In genomic region chr11:6520507-6521173, GRCm38 (mm10) we compare ENCODE assay signal across 8 mouse cellular contexts. TPM values are rescaled to one million over a fixed set of nuclear protein-coding genes. Genes with fewer than 3 reads are reported as not detected.
DNase-seq lines count a peak whose midpoint lies in the region; ATAC-seq and TF ChIP-seq lines count a peak whose summit lies in the region.

TSS of gene Myo1g (minus strand) at chr11:6520965.

- H3K27me3 ChIP-seq in MEL (ENCODE audit: control insufficient read depth in 1 of 2, insufficient read depth in 2 of 2, low read length in 2 of 2): no peaks in the 10 kb centered on the region
- no peaks in the 10 kb centered on the region for H3K27me3 ChIP-seq in liver, embryonic 11.5 days (replicated peaks; ENCODE audit: control insufficient read depth, insufficient read depth, low read length)

- H3K4me1 ChIP-seq in MEL (ENCODE audit: control insufficient read depth in 1 of 2, insufficient read depth in 2 of 2, low read length in 2 of 2): peaks cover 7 to 20% of the 10 kb centered on the region in 2 experiments; a peak in 3 of 4 replicates
- H3K4me1 ChIP-seq in liver, embryonic 11.5 days (replicated peaks; ENCODE audit: control insufficient read depth, insufficient read depth, low read length): peaks cover 3% of the 10 kb centered on the region; the same call in 1 of the 2 replicates

- TF ChIP-seq CTCF in MEL (IDR thresholded peaks at IDR 0.05 in 2 of 3, conservative IDR thresholded peaks at IDR 0.05 in 1 of 3; ENCODE audit: control insufficient read depth in 1 of 3, insufficient read depth in 1 of 3, low read depth in 2 of 3, low read length in 3 of 3, poor library complexity in 1 of 3, severe bottlenecking in 1 of 3): no peak

- peak within 1 kb of the TSS; percentile 49 to 63 for H3K4me3 ChIP-seq in MEL (ENCODE audit: control insufficient read depth in 1 of 2, insufficient read depth in 1 of 2, low read depth in 2 of 2, low read length in 2 of 2)
- H3K4me3 ChIP-seq in liver, embryonic 11.5 days (ENCODE audit: low read depth, low read length): peak within 1 kb of the TSS; percentile 3

- no peak for TF ChIP-seq RAD21 in MEL (IDR thresholded peaks at IDR 0.05; ENCODE audit: low read depth, low read length)

- H3K36me3 ChIP-seq in MEL (ENCODE audit: control insufficient read depth in 1 of 2, insufficient read depth in 2 of 2, low read length in 2 of 2): peaks cover 7 to 17% of the 10 kb centered on the region in 2 experiments; a peak in 3 of 4 replicates
- H3K36me3 ChIP-seq in liver, embryonic 11.5 days (ENCODE audit: control insufficient read depth, insufficient read depth, low read length): peaks cover 16% of the 10 kb centered on the region

- peak within 1 kb of the TSS; percentile 12 for H3K4me2 ChIP-seq in liver, embryonic 11.5 days

- peak; percentile 87 for DNase-seq in 416B (ENCODE audit: low read depth)
- peak; percentile 91 for DNase-seq in MEL (ENCODE audit: low read depth, low spot score)
- no peak for DNase-seq in liver, embryonic 11.5 days (ENCODE audit: low spot score)
- peak; percentile 75 to 76 for DNase-seq in natural killer cell, adult 2 months (ENCODE audit: low spot score in 2 of 2)
- DNase-seq in cerebellum, adult 9-11 months: no peak
- DNase-seq in adrenal gland, postnatal 10 days: no peak
- DNase-seq in left cerebral cortex, adult 11 months (ENCODE audit: low spot score): no peak
- DNase-seq in left cerebral cortex, postnatal 14 days (ENCODE audit: low spot score in 2 of 2): no peak

- peak; percentile 1 to 31; a peak in 1 of 4 replicates for TF ChIP-seq EP300 in MEL (IDR thresholded peaks at IDR 0.05; ENCODE audit: low read depth in 1 of 2, low read length in 2 of 2)

- WGBS in liver, embryonic 11.5 days: 46% methylated on average over 7 of the region's 7 CpGs

- TF ChIP-seq POLR2A in MEL (IDR thresholded peaks at IDR 0.05; ENCODE audit: control insufficient read depth in 1 of 2, insufficient read depth in 1 of 2, low read depth in 1 of 2, low read length in 2 of 2, poor library complexity in 1 of 2): peak; percentile 46 to 76; a peak in 1 of 4 replicates

- peak within 1 kb of the TSS; percentile 70 for H3K9ac ChIP-seq in MEL (ENCODE audit: control insufficient read depth, low read depth, low read length, poor library complexity, severe bottlenecking)
- H3K9ac ChIP-seq in liver, embryonic 11.5 days (ENCODE audit: low read depth, low read length): no peak within 1 kb of the TSS

- H3K9me3 ChIP-seq in MEL (replicated peaks; ENCODE audit: insufficient read depth, low read length): no peaks in the 10 kb centered on the region
- H3K9me3 ChIP-seq in liver, embryonic 11.5 days (ENCODE audit: control insufficient read depth, low read length): no peaks in the 10 kb centered on the region

- intact Hi-C loops in left cerebral cortex, postnatal 14 days (cut with DNase I): no loop called here

- no peak for ATAC-seq in liver, embryonic 11.5 days (replicated peaks; ENCODE audit: low FRiP score)

- peak within 1 kb of the TSS; percentile 92 for H3K27ac ChIP-seq in MEL (ENCODE audit: control insufficient read depth, low read depth, low read length)
- H3K27ac ChIP-seq in liver, embryonic 11.5 days (ENCODE audit: low read depth, low read length): no peak within 1 kb of the TSS

- H3K79me2 ChIP-seq in MEL (ENCODE audit: control insufficient read depth, insufficient read depth, low read length, poor library complexity): peaks cover under 1% of the 10 kb centered on the region

TF ChIP-seq in MEL, 35 proteins besides CTCF, POLR2A, EP300 and RAD21:
- TF ChIP-seq HCFC1 (IDR thresholded peaks at IDR 0.05; ENCODE audit: low read depth, low read length) (peak; percentile 62), MEF2A (IDR thresholded peaks at IDR 0.05; ENCODE audit: extremely low read depth, insufficient replicate concordance, low read depth, low read length, poor library complexity, severe bottlenecking) (no peak), CHD1 (IDR thresholded peaks at IDR 0.05; ENCODE audit: low read depth, low read length) (peak; percentile 74; the same call in 1 of the 2 replicates), ZC3H11A (IDR thresholded peaks at IDR 0.05; ENCODE audit: low read depth, low read length) (no peak), MXI1 (IDR thresholded peaks at IDR 0.05; ENCODE audit: low read depth, low read length) (no peak; the same call in 1 of the 2 replicates), POLR2AphosphoS5 (IDR thresholded peaks at IDR 0.05; ENCODE audit: borderline replicate concordance, low read depth, low read length) (no peak), SMC3 (IDR thresholded peaks at IDR 0.05; ENCODE audit: low read depth, low read length) (no peak), JUND (IDR thresholded peaks at IDR 0.05; ENCODE audit: low read depth, low read length) (no peak), MAZ (IDR thresholded peaks at IDR 0.05; ENCODE audit: low read depth, low read length) (no peak), SIN3A (IDR thresholded peaks at IDR 0.05; ENCODE audit: low read length) (peak; percentile 42; the same call in 1 of the 2 replicates), TAL1 (IDR thresholded peaks at IDR 0.05; ENCODE audit: low read length) (no peak), BHLHE40 (IDR thresholded peaks at IDR 0.05; ENCODE audit: borderline replicate concordance, low read depth, low read length) (0 out of 2 replicates have a peak, but pooled peaks have one; percentile 6), KAT2A (conservative IDR thresholded peaks at IDR 0.05; ENCODE audit: low read depth, low read length) (no peak), ZKSCAN1 (IDR thresholded peaks at IDR 0.05; ENCODE audit: low read depth, low read length) (no peak), ZNF384 (IDR thresholded peaks at IDR 0.05; ENCODE audit: low read depth, low read length) (no peak), MAX (IDR thresholded peaks at IDR 0.05; ENCODE audit: low read length) (no peak), E2F4 (IDR thresholded peaks at IDR 0.05; ENCODE audit: borderline replicate concordance, low read depth, low read length) (no peak), TBP (IDR thresholded peaks at IDR 0.05; ENCODE audit: low read depth, low read length) (peak; percentile 77), GATA1 (IDR thresholded peaks at IDR 0.05; ENCODE audit: low read depth, low read length) (no peak; the same call in 1 of the 2 replicates), NELFE (IDR thresholded peaks at IDR 0.05; ENCODE audit: low read depth, low read length) (peak; percentile 42), USF1 (IDR thresholded peaks at IDR 0.05; ENCODE audit: low read depth, low read length) (no peak), GABPA (IDR thresholded peaks at IDR 0.05; ENCODE audit: low read depth, low read length) (no peak), ZMIZ1 (IDR thresholded peaks at IDR 0.05; ENCODE audit: low read depth, low read length) (peak; percentile 80; the same call in 1 of the 2 replicates), MYB (IDR thresholded peaks at IDR 0.05; ENCODE audit: low read depth, low read length) (no peak), ETS1 (IDR thresholded peaks at IDR 0.05; ENCODE audit: low read depth, low read length) (no peak), MYC (IDR thresholded peaks at IDR 0.05; ENCODE audit: low read depth, low read length) (no peak), POLR2AphosphoS2 (IDR thresholded peaks at IDR 0.05; ENCODE audit: low read length) (no peak), MAFK (IDR thresholded peaks at IDR 0.05; ENCODE audit: borderline replicate concordance, low read depth, low read length) (no peak), ELF1 (IDR thresholded peaks at IDR 0.05; ENCODE audit: low read depth, low read length) (peak; percentile 88), RCOR1 (IDR thresholded peaks at IDR 0.05; ENCODE audit: low read depth, low read length) (0 out of 2 replicates have a peak, but pooled peaks have one; percentile 4), NRF1 (IDR thresholded peaks at IDR 0.05; ENCODE audit: insufficient read depth, low read depth, low read length, poor library complexity, severe bottlenecking) (no peak), TCF12 (IDR thresholded peaks at IDR 0.05; ENCODE audit: low read depth, low read length) (no peak), USF2 (IDR thresholded peaks at IDR 0.05; ENCODE audit: borderline replicate concordance in 1 of 2, insufficient read depth in 1 of 2, low read depth in 1 of 2, low read length in 2 of 2) (no peak), UBTF (IDR thresholded peaks at IDR 0.05; ENCODE audit: borderline replicate concordance, insufficient read depth, low read depth, low read length) (no peak), CHD2 (IDR thresholded peaks at IDR 0.05; ENCODE audit: low read length) (no peak)

RNA-seq across cellular contexts. Expression of gene Myo1g, which starts in this region (rescaled TPM):
- total RNA-seq in MEL (2012; rRNA removed): 19.4 and 22.8 TPM in 2 replicates
- polyA plus RNA-seq in MEL (2012; ENCODE audit: insufficient read depth in 1 of 2, insufficient read length in 2 of 2, low read depth in 1 of 2, low replicate concordance in 2 of 2, missing spikeins in 1 of 2): 10 to 100 TPM in 1 of 2 experiments, not detected in 1; 33.3 TPM
- 5.6 and 6.0 TPM in 2 replicates for polyA plus RNA-seq in liver, embryonic 11.5 days (2014; fragmentation: Nextera tagmentation; extraction: Ambion mirVana)
- 1 to 10 TPM; 6.3 to 6.5 TPM for total RNA-seq in adrenal gland, postnatal 10 days (2021)
- total RNA-seq in left cerebral cortex, postnatal 14 days (2021): under 1 TPM; 0.40 to 0.68 TPM

Comparison
In these comparisons a context has a peak if more than half of its experiments do, and no peak if none do; other contexts are left out.
1. RNA of gene Myo1g (total RNA-seq): 19.4 to 22.8 TPM in MEL and 6.3 to 6.5 TPM in adrenal gland, postnatal 10 days; 0.40 to 0.68 TPM in left cerebral cortex, postnatal 14 days; every median in the first group is over 4 times any median in the second.
2. DNase-seq: peak in 416B (single experiment), MEL (single experiment) and natural killer cell, adult 2 months (2 of 2); none in liver, embryonic 11.5 days (single experiment), cerebellum, adult 9-11 months (single experiment), adrenal gland, postnatal 10 days (single experiment), left cerebral cortex, adult 11 months (single experiment) and left cerebral cortex, postnatal 14 days (0 of 2).